Mouse (Mus musculus): Measurements from ENCODE around the gene Nsmce4a.

GRCm38 (mm10) chr7:130503006-130503405 is 69.9 kb downstream of the Nsmce4a start:
- no peak for TF ChIP-seq CTCF (IDR thresholded peaks at IDR 0.05; ENCODE audit: low read depth, low read length)
- no peak for TF ChIP-seq POLR2A (IDR thresholded peaks at IDR 0.05; ENCODE audit: borderline replicate concordance, low read depth, low read length)
